8 mouse cellular contexts compared by ENCODE assay signal in the genomic region with DNA sequence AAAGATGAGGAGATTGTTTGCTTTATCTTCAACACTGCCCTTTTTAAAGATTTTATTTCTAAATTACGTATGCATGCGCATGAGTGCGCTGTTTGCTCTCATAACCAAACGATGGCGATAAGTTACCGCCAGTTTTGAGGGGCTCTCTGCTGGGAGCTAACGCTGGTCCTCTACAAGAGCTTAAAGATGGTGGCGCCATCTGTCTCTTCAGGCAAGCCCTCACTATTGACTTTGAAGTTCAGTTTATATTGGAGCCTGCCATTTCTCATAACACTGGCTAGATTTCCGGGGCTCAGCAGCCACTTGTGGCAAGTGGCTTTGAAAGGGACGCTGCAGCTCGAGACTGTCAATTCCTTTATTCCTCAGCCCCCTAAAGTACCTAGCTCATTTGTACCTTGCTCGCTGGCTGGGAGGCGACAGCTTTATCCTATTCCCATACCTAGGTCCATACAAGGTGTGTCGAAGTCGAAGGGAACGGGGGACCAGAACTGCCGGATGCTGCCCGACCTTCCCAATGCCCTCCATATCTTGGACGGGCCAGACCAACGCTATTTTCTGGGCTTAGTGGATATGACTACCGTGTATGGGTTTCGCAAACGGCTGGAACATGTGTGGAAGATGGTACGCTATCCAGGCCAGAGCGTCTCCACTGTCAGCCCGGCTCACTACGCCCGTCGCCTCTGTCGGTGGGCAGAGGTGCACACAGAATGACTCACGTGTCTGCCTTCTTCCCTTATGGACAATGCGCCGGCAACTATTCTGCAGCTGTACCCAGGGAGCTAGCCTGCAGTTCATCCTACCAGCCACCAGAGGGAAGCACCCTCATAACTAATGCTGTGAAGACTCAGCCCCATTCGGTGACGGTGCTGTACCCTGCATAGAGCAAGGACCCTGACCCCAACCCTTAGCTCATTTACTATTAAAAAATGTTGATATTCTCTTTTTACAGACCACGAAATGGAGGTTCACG. TPM values are rescaled to one million over a fixed set of nuclear protein-coding genes. Genes with fewer than 3 reads are reported as not detected.
DNase-seq lines count a peak whose midpoint lies in the region; ATAC-seq and TF ChIP-seq lines count a peak whose summit lies in the region.

No protein-coding gene starts in this region.

- TF ChIP-seq POLR2A in ES-Bruce4 (IDR thresholded peaks at IDR 0.05; ENCODE audit: insufficient read depth, low read length), result no peak

- ATAC-seq in forebrain, embryonic 11.5 days (replicated peaks; ENCODE audit: low FRiP score), result peak; percentile 67
- peak; percentile 43 for ATAC-seq in heart, embryonic 15.5 days (replicated peaks; ENCODE audit: insufficient number of reproducible peaks, insufficient read depth, low FRiP score, low read depth)
- peak; percentile 61 for ATAC-seq in liver, embryonic 13.5 days (ENCODE audit: low read depth)
- ATAC-seq in stomach, embryonic 16.5 days (ENCODE audit: insufficient read depth, low FRiP score), result peak; percentile 70

- H3K4me2 ChIP-seq in forebrain, embryonic 11.5 days (ENCODE audit: low read depth, low read length, severe bottlenecking), result peak overlapping the region; percentile 45
- H3K4me2 ChIP-seq in heart, embryonic 15.5 days, result peak overlapping the region; percentile 68
- H3K4me2 ChIP-seq in liver, embryonic 13.5 days, result peak overlapping the region; percentile 67
- H3K4me2 ChIP-seq in stomach, embryonic 16.5 days (ENCODE audit: low read depth, low read length), result peak overlapping the region; percentile 54

- H3K27me3 ChIP-seq in ES-Bruce4 (ENCODE audit: control insufficient read depth, insufficient read depth, low read length, poor library complexity, severe bottlenecking), result no peaks in the 10 kb centered on the region
- peaks cover 7% of the 10 kb centered on the region; the same call in 1 of the 2 replicates for H3K27me3 ChIP-seq in forebrain, embryonic 11.5 days (ENCODE audit: control insufficient read depth, insufficient read depth, low read length)
- H3K27me3 ChIP-seq in heart, embryonic 15.5 days, result peaks cover 24% of the 10 kb centered on the region
- H3K27me3 ChIP-seq in liver, embryonic 13.5 days, result peaks cover 31% of the 10 kb centered on the region
- H3K27me3 ChIP-seq in stomach, embryonic 16.5 days (ENCODE audit: control insufficient read depth, insufficient read depth, low read length), result peaks cover 17% of the 10 kb centered on the region

- H3K4me1 ChIP-seq in ES-Bruce4 (ENCODE audit: control insufficient read depth, insufficient read depth, low read length), result peaks cover 2% of the 10 kb centered on the region
- peaks cover 8% of the 10 kb centered on the region for H3K4me1 ChIP-seq in forebrain, embryonic 11.5 days (replicated peaks; ENCODE audit: control insufficient read depth, insufficient read depth, low read length)
- peaks cover 18% of the 10 kb centered on the region for H3K4me1 ChIP-seq in heart, embryonic 15.5 days (replicated peaks)
- H3K4me1 ChIP-seq in liver, embryonic 13.5 days (replicated peaks), result peaks cover 39% of the 10 kb centered on the region
- peaks cover 15% of the 10 kb centered on the region for H3K4me1 ChIP-seq in stomach, embryonic 16.5 days (ENCODE audit: control insufficient read depth, insufficient read depth, low read length)

- peak overlapping the region; percentile 4; the same call in 1 of the 2 replicates for H3K9ac ChIP-seq in ES-Bruce4 (ENCODE audit: low read depth, poor library complexity, severe bottlenecking)
- 0 out of 2 replicates have a peak overlapping the region, but pooled peaks have one; percentile 9 for H3K9ac ChIP-seq in forebrain, embryonic 11.5 days (ENCODE audit: low read length)
- peak overlapping the region; percentile 23; the same call in 1 of the 2 replicates for H3K9ac ChIP-seq in heart, embryonic 15.5 days
- H3K9ac ChIP-seq in liver, embryonic 13.5 days, result peak overlapping the region; percentile 60
- peak overlapping the region; percentile 34; the same call in 1 of the 2 replicates for H3K9ac ChIP-seq in stomach, embryonic 16.5 days (ENCODE audit: low read length)

- H3K27ac ChIP-seq in ES-Bruce4 (ENCODE audit: insufficient read depth, low read length), result no peak overlapping the region
- no peak overlapping the region for H3K27ac ChIP-seq in forebrain, embryonic 11.5 days (ENCODE audit: low read depth, low read length)
- no peak overlapping the region for H3K27ac ChIP-seq in heart, embryonic 15.5 days
- H3K27ac ChIP-seq in liver, embryonic 13.5 days, result no peak overlapping the region
- H3K27ac ChIP-seq in stomach, embryonic 16.5 days (ENCODE audit: low read length), result no peak overlapping the region

- H3K36me3 ChIP-seq in ES-Bruce4 (ENCODE audit: control insufficient read depth, insufficient read depth, low read length, poor library complexity, severe bottlenecking), result no peaks in the 10 kb centered on the region
- no peaks in the 10 kb centered on the region for H3K36me3 ChIP-seq in forebrain, embryonic 11.5 days (ENCODE audit: control insufficient read depth, insufficient read depth, low read length)
- no peaks in the 10 kb centered on the region for H3K36me3 ChIP-seq in heart, embryonic 15.5 days
- no peaks in the 10 kb centered on the region for H3K36me3 ChIP-seq in liver, embryonic 13.5 days
- H3K36me3 ChIP-seq in stomach, embryonic 16.5 days (ENCODE audit: control insufficient read depth, insufficient read depth, low read length), result no peaks in the 10 kb centered on the region

- H3K9me3 ChIP-seq in ES-Bruce4 (replicated peaks; ENCODE audit: control insufficient read depth, insufficient read depth, low read length, poor library complexity, severe bottlenecking), result no peaks in the 10 kb centered on the region
- no peaks in the 10 kb centered on the region for H3K9me3 ChIP-seq in forebrain, embryonic 11.5 days (ENCODE audit: control insufficient read depth, low read length)
- no peaks in the 10 kb centered on the region for H3K9me3 ChIP-seq in heart, embryonic 15.5 days (replicated peaks)
- no peaks in the 10 kb centered on the region for H3K9me3 ChIP-seq in liver, embryonic 13.5 days (replicated peaks)
- H3K9me3 ChIP-seq in stomach, embryonic 16.5 days (replicated peaks; ENCODE audit: control insufficient read depth, low read length), result no peaks in the 10 kb centered on the region

- TF ChIP-seq CTCF in ES-Bruce4 (IDR thresholded peaks at IDR 0.05; ENCODE audit: low read depth, low read length), result peak; percentile 99

- peak; percentile 79 for DNase-seq in c-Kit-positive CD71-positive TER-119-positive erythroid progenitor cells, embryonic 14.5 days (ENCODE audit: low spot score)
- peak; percentile 85 for DNase-seq in forebrain, embryonic 11.5 days (ENCODE audit: low spot score)
- peak; percentile 87 for DNase-seq in kidney, postnatal 10 days
- DNase-seq in liver, embryonic 13.5 days, result peak; percentile 66
- peak; percentile 76 to 82 for DNase-seq in natural killer cell, adult 2 months (ENCODE audit: low spot score in 2 of 2)

- TF ChIP-seq EP300 in ES-Bruce4 (IDR thresholded peaks at IDR 0.05; ENCODE audit: insufficient read depth, low read depth, low read length), result 0 out of 2 replicates have a peak, but pooled peaks have one; percentile 27

- WGBS in forebrain, embryonic 11.5 days, result 15% methylated on average over 37 of the region's 37 CpGs
- 10% methylated on average over 37 of the region's 37 CpGs for WGBS in heart, embryonic 15.5 days
- 10% methylated on average over 37 of the region's 37 CpGs for WGBS in liver, embryonic 13.5 days (ENCODE audit: insufficient replicate concordance)
- 14% methylated on average over 37 of the region's 37 CpGs for WGBS in stomach, embryonic 16.5 days

- peak overlapping the region; percentile 35 for H3K4me3 ChIP-seq in ES-Bruce4 (ENCODE audit: low read depth, low read length)
- H3K4me3 ChIP-seq in forebrain, embryonic 11.5 days (ENCODE audit: low read depth, low read length), result peak overlapping the region; percentile 15; the same call in 1 of the 2 replicates
- H3K4me3 ChIP-seq in heart, embryonic 15.5 days, result peak overlapping the region; percentile 37
- H3K4me3 ChIP-seq in liver, embryonic 13.5 days (replicated peaks), result peak overlapping the region; percentile 38
- H3K4me3 ChIP-seq in stomach, embryonic 16.5 days (replicated peaks; ENCODE audit: low read length), result peak overlapping the region; percentile 27

RNA-seq across cellular contexts. Expression of gene St6galnac4, which starts 3.8 kb away (rescaled TPM):
- 9.4 and 9.7 TPM in 2 replicates for polyA plus RNA-seq in ES-Bruce4 (2011; ENCODE audit: insufficient read depth, insufficient read length, low read depth, missing spikeins)
- 15.4 and 16.7 TPM in 2 replicates for polyA plus RNA-seq in forebrain, embryonic 11.5 days (2014; fragmentation: Nextera tagmentation; extraction: Ambion mirVana)
- 33.5 and 38.7 TPM in 2 replicates for polyA plus RNA-seq in heart, embryonic 15.5 days (2015; fragmentation: Nextera tagmentation; extraction: Ambion mirVana)
- 13.5 and 14.1 TPM in 2 replicates for polyA plus RNA-seq in liver, embryonic 13.5 days (2015; fragmentation: Nextera tagmentation; extraction: Ambion mirVana)
- polyA plus RNA-seq in stomach, embryonic 16.5 days (2015; fragmentation: Nextera tagmentation; extraction: Ambion mirVana), result 19.8 and 22.9 TPM in 2 replicates

RNA-seq across cellular contexts. Expression of gene 9430097D07Rik, which starts 7.6 kb away (rescaled TPM):
- polyA plus RNA-seq in ES-Bruce4 (2011; ENCODE audit: insufficient read depth, insufficient read length, low read depth, missing spikeins), result 0.44 TPM in 1 of 2 replicates, not detected in the other
- polyA plus RNA-seq in forebrain, embryonic 11.5 days (2014; fragmentation: Nextera tagmentation; extraction: Ambion mirVana), result 0.35 TPM in 1 of 2 replicates, not detected in the other
- 0.08 TPM in 1 of 2 replicates, not detected in the other for polyA plus RNA-seq in heart, embryonic 15.5 days (2015; fragmentation: Nextera tagmentation; extraction: Ambion mirVana)
- polyA plus RNA-seq in liver, embryonic 13.5 days (2015; fragmentation: Nextera tagmentation; extraction: Ambion mirVana), result not detected in 2 replicates
- 0.10 and 0.15 TPM in 2 replicates for polyA plus RNA-seq in stomach, embryonic 16.5 days (2015; fragmentation: Nextera tagmentation; extraction: Ambion mirVana)

RNA-seq across cellular contexts. Expression of gene Pip5kl1, which starts 8.5 kb away (rescaled TPM):
- 1.8 and 4.1 TPM in 2 replicates for polyA plus RNA-seq in ES-Bruce4 (2011; ENCODE audit: insufficient read depth, insufficient read length, low read depth, missing spikeins)
- polyA plus RNA-seq in forebrain, embryonic 11.5 days (2014; fragmentation: Nextera tagmentation; extraction: Ambion mirVana), result 1.8 and 2.3 TPM in 2 replicates
- polyA plus RNA-seq in heart, embryonic 15.5 days (2015; fragmentation: Nextera tagmentation; extraction: Ambion mirVana), result 0.23 TPM in 1 of 2 replicates, not detected in the other
- polyA plus RNA-seq in liver, embryonic 13.5 days (2015; fragmentation: Nextera tagmentation; extraction: Ambion mirVana), result 0.10 TPM in 1 of 2 replicates, not detected in the other
- polyA plus RNA-seq in stomach, embryonic 16.5 days (2015; fragmentation: Nextera tagmentation; extraction: Ambion mirVana), result 0.56 and 0.67 TPM in 2 replicates

RNA-seq across cellular contexts. Expression of gene Dpm2, which starts 12.5 kb away (rescaled TPM):
- 35.1 and 41.7 TPM in 2 replicates for polyA plus RNA-seq in ES-Bruce4 (2011; ENCODE audit: insufficient read depth, insufficient read length, low read depth, missing spikeins)
- 98.9 and 102 TPM in 2 replicates for polyA plus RNA-seq in forebrain, embryonic 11.5 days (2014; fragmentation: Nextera tagmentation; extraction: Ambion mirVana)
- 62.0 and 71.0 TPM in 2 replicates for polyA plus RNA-seq in heart, embryonic 15.5 days (2015; fragmentation: Nextera tagmentation; extraction: Ambion mirVana)
- polyA plus RNA-seq in liver, embryonic 13.5 days (2015; fragmentation: Nextera tagmentation; extraction: Ambion mirVana), result 60.4 and 64.2 TPM in 2 replicates
- 104 and 106 TPM in 2 replicates for polyA plus RNA-seq in stomach, embryonic 16.5 days (2015; fragmentation: Nextera tagmentation; extraction: Ambion mirVana)

RNA-seq across cellular contexts. Expression of gene St6galnac6, which starts 16.4 kb away (rescaled TPM):
- 22.5 and 24.2 TPM in 2 replicates for polyA plus RNA-seq in ES-Bruce4 (2011; ENCODE audit: insufficient read depth, insufficient read length, low read depth, missing spikeins)
- 4.7 and 5.1 TPM in 2 replicates for polyA plus RNA-seq in forebrain, embryonic 11.5 days (2014; fragmentation: Nextera tagmentation; extraction: Ambion mirVana)
- polyA plus RNA-seq in heart, embryonic 15.5 days (2015; fragmentation: Nextera tagmentation; extraction: Ambion mirVana), result 28.5 and 29.0 TPM in 2 replicates
- polyA plus RNA-seq in liver, embryonic 13.5 days (2015; fragmentation: Nextera tagmentation; extraction: Ambion mirVana), result 10.0 and 12.8 TPM in 2 replicates
- polyA plus RNA-seq in stomach, embryonic 16.5 days (2015; fragmentation: Nextera tagmentation; extraction: Ambion mirVana), result 17.1 and 18.5 TPM in 2 replicates

Comparison
In these comparisons a context has a peak if more than half of its experiments do, and no peak if none do; other contexts are left out.
1. H3K9ac ChIP-seq: peak in every context shown above with its lines; median percentile 60 in liver, embryonic 13.5 days; 34 in stomach, embryonic 16.5 days; 23 in heart, embryonic 15.5 days; 9 in forebrain, embryonic 11.5 days; 4 in ES-Bruce4.